Mouse (Mus musculus) brain, embryonic 14.5 days (tissue): ENCODE results near the gene Mcam.

Experiments
- CTCF ChIP-seq: fragments of 200-500 bp; IDR thresholded peaks from 2 replicates; pipeline ENCODE4 v1.5.1; 2012; ENCODE audit warnings: inconsistent platforms, mild to moderate bottlenecking, moderate library complexity, borderline replicate concordance; ENCODE audit not compliant: insufficient read depth, insufficient read length; ENCODE audit errors: extremely low read depth
- POLR2A ChIP-seq: fragments of 200-500 bp; IDR thresholded peaks from 2 replicates; pipeline ENCODE4 v1.6.1; 2012; ENCODE audit warnings: mild to moderate bottlenecking, inconsistent platforms, borderline replicate concordance; ENCODE audit not compliant: poor library complexity, insufficient read depth, insufficient read length, severe bottlenecking; ENCODE audit errors: extremely low read depth

- TF ChIP-seq CTCF (no peak), POLR2A (no peak)
Observed at GRCm38 (mm10) chr9:44088877-44089608, 45.2 kb upstream of the Mcam start.
